Mouse (Mus musculus) lung, adult 2 months (tissue): Measurements from ENCODE around the gene Slc6a13. TPM values are rescaled to one million over a fixed set of nuclear protein-coding genes. Genes with fewer than 3 reads are reported as not detected.
"Not testable (repeated sequence)": the region's sequence is repeated elsewhere in the genome, so short reads cannot be mapped to it uniquely, and the experiment has no call there.

ENCODE experiments used
- DNase-seq: peaks from one replicate; pipeline ENCODE4 v3.0.0; 2022
- H3K4me1 ChIP-seq: fragments of 200-500 bp; 2 replicates; pipeline ENCODE4 v1.6.1; 2011; ENCODE audit warnings: low read length; ENCODE audit not compliant: control insufficient read depth, insufficient read depth
- H3K4me3 ChIP-seq: fragments of 200-500 bp; replicated peaks from 2 replicates; pipeline ENCODE3; 2011; ENCODE audit warnings: low read depth, mild to moderate bottlenecking, control low read depth, low read length; ENCODE audit errors: extremely low read depth
- CTCF ChIP-seq: fragments of 200-500 bp; IDR thresholded peaks from 2 replicates; pipeline ENCODE4 v1.5.1; 2011; ENCODE audit warnings: mild to moderate bottlenecking, low read length, control low read depth; ENCODE audit not compliant: insufficient read depth
- POLR2A ChIP-seq: fragments of 200-500 bp; IDR thresholded peaks from 2 replicates; pipeline ENCODE4 v1.6.1; 2011; ENCODE audit warnings: low read depth, mild to moderate bottlenecking, control low read depth, low read length, borderline replicate concordance; ENCODE audit errors: extremely low read depth
- WGBS: fragments of 180-500 bp; shearing (Covaris S2); methylation state at CpG from one replicate; pipeline ENCODE4 v1.1.7; 2018; 5-methylcytosine and 5-hydroxymethylcytosine counted together
- polyA plus RNA-seq: library from polyadenylated mRNA; depleted of rRNA; stranded (reverse); fragments of >200 nt; gene quantifications from 2 replicates; pipeline ENCODE4 v1.2.3, GENCODE M21; 2012; rRNA removed

Slc6a13 gene
- polyA plus RNA-seq, 1 experiment: 0.76 TPM

- Histone ChIP-seq H3K4me3 (no peak overlapping the region), H3K4me1 (no peaks in the 10 kb centered on the region)
- no peak for DNase-seq
- 62% methylated on average over 4 of the region's 4 CpGs for WGBS
- TF ChIP-seq POLR2A (no peak), CTCF (no peak)
These were observed 63.9 kb downstream of the Slc6a13 start for GRCm38 (mm10) chr6:121363956-121364355.

DNA sequence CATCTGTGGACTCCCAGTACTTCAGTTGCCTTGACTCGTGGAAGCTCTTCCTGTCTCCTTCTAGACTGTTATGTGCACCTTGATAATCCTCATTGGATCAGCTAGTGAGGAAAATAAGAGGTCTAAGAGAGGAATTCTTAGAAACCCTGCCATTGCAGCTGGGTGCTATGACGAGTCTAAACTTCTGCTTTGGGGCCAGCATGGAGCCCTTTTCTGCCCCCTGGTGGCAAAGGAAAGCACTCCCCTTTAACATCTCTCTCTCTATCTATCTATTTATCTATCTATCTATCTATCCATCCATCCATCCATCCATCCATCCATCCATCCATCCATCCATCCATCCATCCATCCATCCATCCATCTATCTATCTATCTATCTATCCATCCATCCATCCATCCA is 66.5 kb downstream of the Slc6a13 start:
- 3% methylated on average over 2 of the region's 2 CpGs for WGBS
- DNase-seq: peak; percentile 21
- peak; percentile 55 for TF ChIP-seq CTCF
- H3K4me1 ChIP-seq, H3K4me3 ChIP-seq: not testable (repeated sequence)

DNA sequence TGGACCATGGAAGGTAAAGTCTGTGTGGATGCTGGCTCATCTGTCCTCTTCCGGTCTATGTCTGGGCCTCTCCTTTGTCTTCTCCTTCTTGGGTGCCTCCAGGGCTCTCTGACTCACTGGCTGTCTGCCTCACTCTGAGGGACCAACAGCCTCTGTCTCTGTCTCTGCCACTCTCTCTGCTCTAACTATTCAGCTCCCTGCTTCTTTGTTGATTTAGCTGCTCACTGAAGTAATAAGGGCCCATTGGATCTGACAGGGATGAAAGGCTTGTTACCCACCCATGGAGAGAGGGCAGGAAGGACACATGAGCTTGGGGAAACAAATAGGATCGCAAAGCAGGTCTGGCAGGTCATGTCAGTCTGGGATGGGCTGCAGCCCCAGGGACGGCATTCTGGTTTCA is 67.1 kb downstream of the Slc6a13 start:
- no peak overlapping the region for H3K4me3 ChIP-seq
- whole genome bisulfite sequencing: 55% methylated on average over 3 of the region's 3 CpGs
- TF ChIP-seq CTCF (no peak), POLR2A (no peak)
- H3K4me1 ChIP-seq: no peaks in the 10 kb centered on the region
- no peak for DNase-seq

GRCm38 (mm10) chr6:121371197-121371980 is 71.4 kb downstream of the Slc6a13 start:
- WGBS: 59% methylated on average over 10 of the region's 10 CpGs
- TF ChIP-seq POLR2A (no peak), CTCF (no peak)
- Histone ChIP-seq H3K4me1 (no peaks in the 10 kb centered on the region), H3K4me3 (no peak overlapping the region)
- DNase-seq: no peak

DNA sequence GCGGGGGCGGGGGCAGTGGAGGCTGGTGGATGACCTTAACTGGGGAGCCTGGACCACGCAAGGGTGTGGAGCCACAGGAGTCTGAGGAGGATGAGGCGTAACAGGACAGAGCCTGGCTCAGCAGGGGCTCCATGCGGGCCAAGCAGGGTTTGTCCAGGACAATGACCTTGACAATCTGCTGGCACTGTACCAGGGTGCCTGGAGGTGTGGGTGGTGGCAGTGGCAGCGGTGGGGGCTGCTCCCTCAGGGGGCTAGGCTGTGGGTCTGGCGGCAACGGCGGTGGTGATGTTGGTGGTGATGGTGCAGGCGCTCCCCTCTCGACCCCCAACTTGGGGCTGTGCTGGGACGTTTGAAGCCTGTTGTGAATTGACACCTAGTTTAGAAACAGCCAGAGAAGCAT is 76.1 kb downstream of the Slc6a13 start:
- TF ChIP-seq POLR2A (no peak), CTCF (no peak)
- Histone ChIP-seq H3K4me3 (no peak overlapping the region), H3K4me1 (no peaks in the 10 kb centered on the region)
- DNase-seq: no peak
- WGBS: 54% methylated on average over 12 of the region's 12 CpGs

GRCm38 (mm10) chr6:121378256-121378655 is 78.2 kb downstream of the Slc6a13 start:
- DNase-seq: no peak
- no peaks in the 10 kb centered on the region for H3K4me1 ChIP-seq
- 50% methylated on average over 4 of the region's 4 CpGs for WGBS
- no peak overlapping the region for H3K4me3 ChIP-seq
- no peak for TF ChIP-seq POLR2A

- 76% methylated on average over 8 of the region's 8 CpGs for WGBS
- Histone ChIP-seq H3K4me1 (no peaks in the 10 kb centered on the region), H3K4me3 (no peak overlapping the region)
- TF ChIP-seq POLR2A (no peak), CTCF (no peak)
- DNase-seq: no peak
These were observed 80.5 kb downstream of the Slc6a13 start for GRCm38 (mm10) chr6:121380576-121380975.

- TF ChIP-seq CTCF (no peak), POLR2A (no peak)
- no peak for DNase-seq
- WGBS: 56% methylated on average over 10 of the region's 10 CpGs
- Histone ChIP-seq H3K4me3 (no peak overlapping the region), H3K4me1 (no peaks in the 10 kb centered on the region)
These were observed 82.0 kb downstream of the Slc6a13 start for GRCm38 (mm10) chr6:121382071-121382470.

DNA sequence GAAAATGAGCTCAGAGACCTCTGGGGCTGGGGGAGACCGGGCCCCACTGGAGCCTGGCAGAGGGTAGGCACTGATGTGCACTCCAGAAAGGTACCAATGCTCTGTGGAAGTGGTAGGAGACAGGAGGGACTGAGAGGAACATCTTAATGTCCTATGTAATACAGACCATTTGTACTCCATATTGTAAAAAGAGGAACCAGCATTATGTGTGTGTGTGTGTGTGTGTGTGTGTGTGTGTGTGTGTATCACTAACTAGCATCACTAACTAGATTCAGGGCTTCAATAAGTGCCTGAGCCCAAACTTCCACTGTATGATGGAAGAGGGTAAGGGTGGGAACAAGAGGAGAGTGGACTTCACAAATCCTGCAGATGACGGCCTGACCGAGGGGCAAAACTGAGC is 85.4 kb downstream of the Slc6a13 start:
- DNase-seq: no peak
- H3K4me1 ChIP-seq: no peaks in the 10 kb centered on the region
- 89% methylated on average over 3 of the region's 3 CpGs for WGBS
- no peak for TF ChIP-seq POLR2A
- no peak for TF ChIP-seq CTCF
- H3K4me3 ChIP-seq: no peak overlapping the region

Other genes with a start within 250 kb of the Slc6a13 start
- 17.8 and 24.3 TPM in 2 replicates for gene Mical3, start 169.2 kb upstream of the Slc6a13 start, polyA plus RNA-seq
- gene Pex26, start 116.6 kb upstream of the Slc6a13 start, polyA plus RNA-seq: 13.0 and 13.5 TPM in 2 replicates
- 3.2 and 12.0 TPM in 2 replicates for gene Tuba8, start 89.5 kb upstream of the Slc6a13 start, polyA plus RNA-seq
- gene Usp18, start 54.3 kb upstream of the Slc6a13 start, polyA plus RNA-seq: 10.3 and 15.0 TPM in 2 replicates
- gene Slc6a12, start 42.8 kb downstream of the Slc6a13 start, polyA plus RNA-seq: 0.54 and 0.66 TPM in 2 replicates
- 0.04 TPM in 1 of 2 replicates, not detected in the other for gene Iqsec3, start 173.5 kb downstream of the Slc6a13 start, polyA plus RNA-seq